Mouse (Mus musculus): ENCODE data around the gene Grtp1. TPM values are rescaled to one million over a fixed set of nuclear protein-coding genes. Genes with fewer than 3 reads are reported as not detected.

Grtp1 gene
- polyA plus RNA-seq, 1 experiment, result 1.7 TPM

DNA sequence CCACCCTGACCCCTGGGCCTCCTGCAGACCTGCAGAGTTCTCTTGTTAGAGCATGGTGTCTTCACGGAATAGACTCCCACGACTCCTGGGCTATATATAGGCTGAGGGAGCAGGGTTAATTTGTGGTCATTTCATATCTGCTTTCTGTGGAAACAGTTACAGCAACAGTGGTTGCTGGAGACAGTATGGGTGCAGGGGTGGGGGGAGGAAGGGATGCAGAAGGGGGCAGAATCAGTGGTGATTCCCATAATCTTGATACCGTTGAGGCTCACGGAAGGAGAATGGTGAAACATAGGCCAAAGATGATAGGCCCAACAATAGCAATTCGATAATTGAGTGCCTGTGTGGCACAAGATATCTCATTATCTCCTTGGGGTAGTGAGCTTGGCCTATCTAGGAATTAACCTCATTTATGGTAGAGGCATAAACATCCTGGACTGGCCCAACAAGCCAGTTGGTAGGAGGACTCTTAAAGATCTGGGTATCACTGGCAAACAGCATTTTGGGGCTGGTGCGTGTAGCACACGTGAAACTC is 77.5 kb downstream of the Grtp1 start:
- no peak overlapping the region for H3K27ac ChIP-seq (ENCODE audit: control insufficient read depth, insufficient read depth, low read length)
- no peak for DNase-seq
- TF ChIP-seq POLR2A (IDR thresholded peaks at IDR 0.05; ENCODE audit: control insufficient read depth, extremely low read depth, insufficient read depth, low read length, poor library complexity) (no peak), CTCF (IDR thresholded peaks at IDR 0.05; ENCODE audit: borderline replicate concordance, control insufficient read depth, extremely low read depth, insufficient read depth, low read length, poor library complexity) (no peak)
- no peaks in the 10 kb centered on the region for H3K27me3 ChIP-seq (ENCODE audit: control insufficient read depth, insufficient read depth, low read length)
- no peak overlapping the region for H3K4me3 ChIP-seq (ENCODE audit: control insufficient read depth, insufficient read depth, low read length)
- WGBS, result 96% methylated on average over 7 of the region's 7 CpGs
- peaks cover 12% of the 10 kb centered on the region for H3K36me3 ChIP-seq (ENCODE audit: control insufficient read depth, insufficient read depth, low read length)
- H3K4me1 ChIP-seq (replicated peaks; ENCODE audit: control insufficient read depth, insufficient read depth, low read length), result no peaks in the 10 kb centered on the region

Other genes with a start within 250 kb of the Grtp1 start
- 0.22 and 0.52 TPM in 2 replicates for gene F7, start 174.6 kb downstream of the Grtp1 start, polyA plus RNA-seq (2012; rRNA removed)
- gene F10, start 163.3 kb downstream of the Grtp1 start, polyA plus RNA-seq (2012; rRNA removed), result 1.3 and 1.8 TPM in 2 replicates
- 1.0 and 1.3 TPM in 2 replicates for gene Proz, start 139.7 kb downstream of the Grtp1 start, polyA plus RNA-seq (2012; rRNA removed)
- gene Pcid2, start 95.2 kb downstream of the Grtp1 start, polyA plus RNA-seq (2012; rRNA removed), result 42.2 and 49.9 TPM in 2 replicates
- gene Cul4a, start 95.0 kb downstream of the Grtp1 start, polyA plus RNA-seq (2012; rRNA removed), result 36.3 and 49.1 TPM in 2 replicates
- 345 and 388 TPM in 2 replicates for gene Lamp1, start 41.5 kb downstream of the Grtp1 start, polyA plus RNA-seq (2012; rRNA removed)
- 0.11 and 9.2 TPM in 2 replicates for gene Adprhl1, start 53.5 kb upstream of the Grtp1 start, polyA plus RNA-seq (2012; rRNA removed)
- 29.4 and 31.2 TPM in 2 replicates for gene Dcun1d2, start 87.5 kb upstream of the Grtp1 start, polyA plus RNA-seq (2012; rRNA removed)
- 16.7 and 22.4 TPM in 2 replicates for gene Tmco3, start 87.6 kb upstream of the Grtp1 start, polyA plus RNA-seq (2012; rRNA removed)
- gene Tfdp1, start 138.1 kb upstream of the Grtp1 start, polyA plus RNA-seq (2012; rRNA removed), result 123 and 141 TPM in 2 replicates
- 0.65 and 0.71 TPM in 2 replicates for gene Atp4b, start 196.2 kb upstream of the Grtp1 start, polyA plus RNA-seq (2012; rRNA removed)
- 0.05 and 0.09 TPM in 2 replicates for gene Grk1, start 204.5 kb upstream of the Grtp1 start, polyA plus RNA-seq (2012; rRNA removed)
- 4.8 and 5.5 TPM in 2 replicates for gene Tmem255b, start 234.6 kb upstream of the Grtp1 start, polyA plus RNA-seq (2012; rRNA removed)